ENCODE assay signal across 13 mouse cellular contexts in the genomic region with DNA sequence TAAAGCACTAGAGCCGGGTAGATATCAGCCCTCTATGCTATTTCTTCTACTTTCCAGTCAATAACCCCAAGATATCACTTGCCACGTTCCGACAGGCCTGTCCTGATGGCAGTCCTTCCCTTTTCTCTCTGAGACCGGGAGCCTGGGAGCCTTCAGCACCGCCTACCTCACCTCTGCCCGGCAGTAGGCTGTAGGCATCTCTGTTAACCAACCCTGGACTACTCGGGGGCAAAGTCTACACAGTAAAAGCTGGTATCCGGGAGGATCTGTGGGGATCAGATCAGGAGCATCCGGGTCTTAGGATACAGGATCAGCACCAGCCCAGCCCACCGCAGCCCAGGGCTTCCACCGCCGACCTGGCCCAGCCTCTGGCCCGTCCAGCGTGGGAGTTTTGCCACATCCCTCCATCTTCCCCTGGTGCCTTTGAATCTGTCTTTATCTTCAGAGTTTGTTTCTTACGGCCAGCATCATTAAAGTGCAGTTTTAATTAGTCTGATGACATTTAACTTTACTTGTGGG. TPM values are rescaled to one million over a fixed set of nuclear protein-coding genes. Genes with fewer than 3 reads are reported as not detected.
DNase-seq lines count a peak whose midpoint lies in the region; ATAC-seq and TF ChIP-seq lines count a peak whose summit lies in the region.
"Had no signal": no experiment of that assay in that cellular context is flagged by ENCODE, and none has a peak within 500 bp of the region (broad histone marks: within the 10 kb centered on the region; RNA-seq: fewer than 3 reads in every experiment).

No protein-coding gene starts in this region.

- peaks cover 10% of the 10 kb centered on the region for H3K79me2 ChIP-seq in heart, adult 2 months (replicated peaks; ENCODE audit: control insufficient read depth, insufficient read depth, low read length)

- TF ChIP-seq EP300 in heart, adult 2 months (IDR thresholded peaks at IDR 0.05; ENCODE audit: insufficient read depth, low read depth, low read length), result no peak

- no peak overlapping the region for H3K9ac ChIP-seq in heart, adult 2 months (ENCODE audit: low read depth, low read length)
- H3K9ac ChIP-seq in lung, embryonic 16.5 days (ENCODE audit: low read length), result 0 out of 2 replicates have a peak overlapping the region, but pooled peaks have one; percentile 17
- H3K9ac ChIP-seq in kidney, postnatal 0 days (ENCODE audit: low read depth, low read length), result no peak overlapping the region
- H3K9ac ChIP-seq: forebrain, embryonic 12.5 days had no signal

- no peak overlapping the region for H3K4me2 ChIP-seq in lung, embryonic 16.5 days (ENCODE audit: low read depth, low read length)
- H3K4me2 ChIP-seq in kidney, postnatal 0 days (ENCODE audit: low read length), result no peak overlapping the region
- H3K4me2 ChIP-seq: forebrain, embryonic 12.5 days had no signal

- no peaks in the 10 kb centered on the region for H3K27me3 ChIP-seq in heart, adult 2 months (ENCODE audit: control insufficient read depth, insufficient read depth, low read length)
- H3K27me3 ChIP-seq in lung, embryonic 16.5 days (ENCODE audit: control insufficient read depth, insufficient read depth, low read depth, low read length), result no peaks in the 10 kb centered on the region
- no peaks in the 10 kb centered on the region for H3K27me3 ChIP-seq in kidney, postnatal 0 days (ENCODE audit: insufficient read depth, low read length)
- no peaks in the 10 kb centered on the region for H3K27me3 ChIP-seq in small intestine, adult 2 months (ENCODE audit: control insufficient read depth, insufficient read depth, low read length)
- H3K27me3 ChIP-seq: forebrain, embryonic 12.5 days had no signal

- DNase-seq in heart, adult 2 months, result no peak
- DNase-seq in heart, postnatal 4 days, result no peak
- no peak for DNase-seq in lung, postnatal 36 days
- DNase-seq in kidney, postnatal 0 days (ENCODE audit: low spot score), result no peak
- no peak for DNase-seq in left cerebral cortex, postnatal 25 days (ENCODE audit: low spot score in 2 of 2)
- no peak for DNase-seq in ovary, postnatal 36 days (ENCODE audit: low spot score)
- DNase-seq: right cerebral cortex, adult 18-20 months had no signal

- intact Hi-C loops in heart, adult 2 months (cut with DNase I), result loop anchor here (2.0 kb wide), 1 partner anchor 14 kb away; no protein-coding TSS in a partner anchor
- intact Hi-C loops in left cerebral cortex, postnatal 25 days (cut with DNase I), result no loop called here

- peak overlapping the region; percentile 88 for H3K27ac ChIP-seq in heart, adult 2 months
- peak overlapping the region; percentile 77 for H3K27ac ChIP-seq in lung, embryonic 16.5 days (ENCODE audit: low read length)
- H3K27ac ChIP-seq in kidney, postnatal 0 days, result peak overlapping the region; percentile 78
- H3K27ac ChIP-seq in small intestine, adult 2 months (ENCODE audit: insufficient read depth, low read depth, low read length), result peak overlapping the region; percentile 64
- H3K27ac ChIP-seq: forebrain, embryonic 12.5 days had no signal

- H3K4me1 ChIP-seq in heart, adult 2 months (ENCODE audit: control insufficient read depth, insufficient read depth, low read length), result peaks cover 43% of the 10 kb centered on the region
- H3K4me1 ChIP-seq in lung, embryonic 16.5 days (replicated peaks; ENCODE audit: control insufficient read depth, insufficient read depth, low read length), result peaks cover 67% of the 10 kb centered on the region
- peaks cover 60% of the 10 kb centered on the region for H3K4me1 ChIP-seq in kidney, postnatal 0 days (replicated peaks; ENCODE audit: insufficient read depth, low read length)
- H3K4me1 ChIP-seq in small intestine, adult 2 months (ENCODE audit: control insufficient read depth, insufficient read depth, insufficient read length, low read length), result peaks cover 36% of the 10 kb centered on the region

- no peak for TF ChIP-seq CTCF in heart, adult 2 months (IDR thresholded peaks at IDR 0.05)
- no peak for TF ChIP-seq CTCF in kidney, postnatal 0 days (IDR thresholded peaks at IDR 0.05; ENCODE audit: low read depth)
- no peak for TF ChIP-seq CTCF in small intestine, adult 2 months (IDR thresholded peaks at IDR 0.05; ENCODE audit: extremely low read depth, insufficient read length, insufficient replicate concordance, low read depth, low read length)

- no peak for TF ChIP-seq POLR2A in heart, adult 2 months (IDR thresholded peaks at IDR 0.05; ENCODE audit: insufficient read depth, low read depth, low read length)
- TF ChIP-seq POLR2A in small intestine, adult 2 months (IDR thresholded peaks at IDR 0.05; ENCODE audit: low read depth, low read length), result peak; percentile 25; the same call in 1 of the 2 replicates

- no peaks in the 10 kb centered on the region for H3K9me3 ChIP-seq in lung, embryonic 16.5 days (ENCODE audit: control insufficient read depth, low read length)
- no peaks in the 10 kb centered on the region for H3K9me3 ChIP-seq in kidney, postnatal 0 days (replicated peaks; ENCODE audit: low read length)
- H3K9me3 ChIP-seq: forebrain, embryonic 12.5 days had no signal

- H3K36me3 ChIP-seq in heart, adult 2 months (ENCODE audit: control insufficient read depth, insufficient read depth, low read length), result peaks cover 2% of the 10 kb centered on the region
- H3K36me3 ChIP-seq in lung, embryonic 16.5 days (ENCODE audit: control insufficient read depth, insufficient read depth, low read length), result no peaks in the 10 kb centered on the region
- H3K36me3 ChIP-seq in kidney, postnatal 0 days (ENCODE audit: insufficient read depth, low read length), result 0 out of 2 replicates have a peak, but pooled peaks cover 3% of the 10 kb centered on the region
- H3K36me3 ChIP-seq in small intestine, adult 2 months (ENCODE audit: control insufficient read depth, insufficient read depth, low read length), result peaks cover 1% of the 10 kb centered on the region; the same call in 1 of the 2 replicates
- H3K36me3 ChIP-seq: forebrain, embryonic 12.5 days had no signal

- H3K4me3 ChIP-seq in heart, adult 2 months, result no peak overlapping the region
- no peak overlapping the region for H3K4me3 ChIP-seq in lung, embryonic 16.5 days (ENCODE audit: low read length)
- no peak overlapping the region for H3K4me3 ChIP-seq in kidney, postnatal 0 days (replicated peaks; ENCODE audit: low read depth, low read length)
- H3K4me3 ChIP-seq in small intestine, adult 2 months (ENCODE audit: low read depth, low read length), result no peak overlapping the region
- H3K4me3 ChIP-seq: forebrain, embryonic 12.5 days had no signal

- 60% methylated on average over 15 of the region's 15 CpGs for WGBS in heart, adult 2 months
- 65% methylated on average over 15 of the region's 15 CpGs for WGBS in lung, embryonic 16.5 days
- 64% methylated on average over 15 of the region's 15 CpGs for whole genome bisulfite sequencing in kidney, postnatal 0 days
- 33% methylated on average over 15 of the region's 15 CpGs for WGBS in small intestine, adult 2 months

- no peak for ATAC-seq in lung, embryonic 16.5 days (ENCODE audit: low read depth)
- peak; percentile 37; the same call in 1 of the 2 replicates for ATAC-seq in kidney, postnatal 0 days (replicated peaks; ENCODE audit: low FRiP score, low read depth)

RNA-seq across cellular contexts. Expression of gene Pxn, which starts 16.6 kb away (rescaled TPM):
- total RNA-seq in heart, adult 2 months (2021), result 10 to 100 TPM; 35.9 to 37.1 TPM
- 51.9 and 56.5 TPM in 2 replicates for polyA plus RNA-seq in heart, adult 2 months (2012; rRNA removed)
- total RNA-seq in heart, postnatal 4 days (2021), result 10 to 100 TPM; 62.9 to 66.0 TPM
- 70.1 and 74.4 TPM in 2 replicates for polyA plus RNA-seq in lung, embryonic 16.5 days (2015; fragmentation: Nextera tagmentation; extraction: Ambion mirVana)
- polyA plus RNA-seq in kidney, postnatal 0 days (2015; fragmentation: Nextera tagmentation; extraction: Ambion mirVana), result 48.3 and 53.1 TPM in 2 replicates
- polyA plus RNA-seq in small intestine, adult 2 months (2012; rRNA removed), result 65.1 and 136 TPM in 2 replicates
- total RNA-seq in left cerebral cortex, postnatal 25 days (2021), result 10 to 100 TPM; 19.9 to 21.0 TPM

RNA-seq across cellular contexts. Expression of gene Rplp0, which starts 36.2 kb away (rescaled TPM):
- total RNA-seq in heart, adult 2 months (2021), result 100 to 1,000 TPM; 587 to 705 TPM
- polyA plus RNA-seq in heart, adult 2 months (2012; rRNA removed), result 1,240 and 1,274 TPM in 2 replicates
- total RNA-seq in heart, postnatal 4 days (2021), result 100 to 1,000 TPM; 852 to 919 TPM
- polyA plus RNA-seq in lung, embryonic 16.5 days (2015; fragmentation: Nextera tagmentation; extraction: Ambion mirVana), result 1,507 and 1,565 TPM in 2 replicates
- 1,459 and 1,525 TPM in 2 replicates for polyA plus RNA-seq in kidney, postnatal 0 days (2015; fragmentation: Nextera tagmentation; extraction: Ambion mirVana)
- polyA plus RNA-seq in small intestine, adult 2 months (2012; rRNA removed), result 1,193 and 2,017 TPM in 2 replicates
- 100 to 1,000 TPM; 208 to 218 TPM for total RNA-seq in left cerebral cortex, postnatal 25 days (2021)

RNA-seq across cellular contexts. Expression of gene Sirt4, which starts 38.5 kb away (rescaled TPM):
- total RNA-seq in heart, adult 2 months (2021), result 10 to 100 TPM; 15.3 to 18.8 TPM
- polyA plus RNA-seq in heart, adult 2 months (2012; rRNA removed), result 25.1 and 31.3 TPM in 2 replicates
- 10 to 100 TPM; 10.5 to 12.7 TPM for total RNA-seq in heart, postnatal 4 days (2021)
- 28.1 and 31.4 TPM in 2 replicates for polyA plus RNA-seq in lung, embryonic 16.5 days (2015; fragmentation: Nextera tagmentation; extraction: Ambion mirVana)
- polyA plus RNA-seq in kidney, postnatal 0 days (2015; fragmentation: Nextera tagmentation; extraction: Ambion mirVana), result 19.6 and 20.2 TPM in 2 replicates
- 9.9 and 13.6 TPM in 2 replicates for polyA plus RNA-seq in small intestine, adult 2 months (2012; rRNA removed)
- total RNA-seq in left cerebral cortex, postnatal 25 days (2021), result 10 to 100 TPM; 31.1 to 34.0 TPM

RNA-seq across cellular contexts. Expression of gene Gcn1l1, which starts 42.0 kb away (rescaled TPM):
- total RNA-seq in heart, adult 2 months (2021), result 10 to 100 TPM; 34.2 to 40.1 TPM
- polyA plus RNA-seq in heart, adult 2 months (2012; rRNA removed), result 21.5 and 34.6 TPM in 2 replicates
- total RNA-seq in heart, postnatal 4 days (2021), result 10 to 100 TPM; 52.7 to 56.7 TPM
- 32.9 and 35.1 TPM in 2 replicates for polyA plus RNA-seq in lung, embryonic 16.5 days (2015; fragmentation: Nextera tagmentation; extraction: Ambion mirVana)
- 20.7 and 24.5 TPM in 2 replicates for polyA plus RNA-seq in kidney, postnatal 0 days (2015; fragmentation: Nextera tagmentation; extraction: Ambion mirVana)
- 26.4 and 30.7 TPM in 2 replicates for polyA plus RNA-seq in small intestine, adult 2 months (2012; rRNA removed)
- total RNA-seq in left cerebral cortex, postnatal 25 days (2021), result 10 to 100 TPM; 61.4 to 75.7 TPM

RNA-seq across cellular contexts. Expression of gene Pla2g1b, which starts 57.0 kb away (rescaled TPM):
- not detected for total RNA-seq in heart, adult 2 months (2021)
- polyA plus RNA-seq in heart, adult 2 months (2012; rRNA removed), result not detected in 2 replicates
- not detected for total RNA-seq in heart, postnatal 4 days (2021)
- polyA plus RNA-seq in lung, embryonic 16.5 days (2015; fragmentation: Nextera tagmentation; extraction: Ambion mirVana), result 9.7 and 9.8 TPM in 2 replicates
- 0.97 and 0.98 TPM in 2 replicates for polyA plus RNA-seq in kidney, postnatal 0 days (2015; fragmentation: Nextera tagmentation; extraction: Ambion mirVana)
- polyA plus RNA-seq in small intestine, adult 2 months (2012; rRNA removed), result 5.2 and 2,024 TPM in 2 replicates
- not detected for total RNA-seq in left cerebral cortex, postnatal 25 days (2021)
- total RNA-seq: gastrocnemius, postnatal 4 days; left cerebral cortex, adult 18-20 months had no signal
- polyA plus RNA-seq: C2C12; forebrain, embryonic 12.5 days had no signal
